Mouse (Mus musculus) bone marrow, adult 2 months (tissue): ENCODE results near the gene Fastkd5. TPM values are rescaled to one million over a fixed set of nuclear protein-coding genes. Genes with fewer than 3 reads are reported as not detected.

Source experiments
- H3K27ac ChIP-seq: fragments of 200-500 bp; 2 replicates; pipeline ENCODE4 v1.5.1; 2012; ENCODE audit warnings: low read depth, mild to moderate bottlenecking, control low read depth, inconsistent platforms, low read length; ENCODE audit not compliant: control insufficient read depth, poor library complexity, insufficient read depth
- H3K4me1 ChIP-seq: fragments of 200-500 bp; 2 replicates; pipeline ENCODE4 v1.6.1; 2011; ENCODE audit warnings: low read length; ENCODE audit not compliant: control insufficient read depth, insufficient read depth
- H3K4me3 ChIP-seq: fragments of 200-500 bp; replicated peaks from 2 replicates; pipeline ENCODE3; 2011; ENCODE audit warnings: mild to moderate bottlenecking, low read depth, low read length, control low read depth; ENCODE audit not compliant: control insufficient read depth
- CTCF ChIP-seq: fragments of 200-500 bp; IDR thresholded peaks from 2 replicates; pipeline ENCODE4 v1.5.1; 2011; ENCODE audit warnings: low read length, control low read depth; ENCODE audit not compliant: control insufficient read depth, insufficient read depth
- POLR2A ChIP-seq: fragments of 200-500 bp; IDR thresholded peaks from 2 replicates; pipeline ENCODE4 v1.6.1; 2011; ENCODE audit warnings: low read depth, mild to moderate bottlenecking, control low read depth, low read length, borderline replicate concordance; ENCODE audit not compliant: control insufficient read depth
- WGBS: fragments of 180-500 bp; shearing (Covaris S2); methylation state at CpG from one replicate; pipeline ENCODE4 v1.1.7; 2018; 5-methylcytosine and 5-hydroxymethylcytosine counted together
- polyA plus RNA-seq: library from polyadenylated mRNA; stranded (reverse); fragments of >200 nt; gene quantifications from 2 replicates; pipeline ENCODE4 v1.2.4, GENCODE M21; 2011; ENCODE audit warnings: low replicate concordance; ENCODE audit not compliant: missing spikeins, insufficient read depth, insufficient read length

Gene Fastkd5
- polyA plus RNA-seq, 1 experiment, result 2.5 TPM

GRCm38 (mm10) chr2:130632416-130632815, 2.6 kb upstream of the Fastkd5 start:
- no peak overlapping the region for H3K27ac ChIP-seq
- H3K4me3 ChIP-seq, result no peak overlapping the region
- 74% methylated on average over 1 of the region's 1 CpGs for WGBS
- no peak for TF ChIP-seq CTCF
- TF ChIP-seq POLR2A, result no peak
- H3K4me1 ChIP-seq, result peaks cover 2% of the 10 kb centered on the region; the same call in 1 of the 2 replicates

GRCm38 (mm10) chr2:130629080-130629838, 568 bp downstream of the Fastkd5 start:
- peak overlapping the region; percentile 84; the same call in 1 of the 2 replicates for H3K27ac ChIP-seq
- WGBS, result 2% methylated on average over 37 of the region's 37 CpGs
- TF ChIP-seq POLR2A (no peak), CTCF (no peak)
- H3K4me1 ChIP-seq, result no peaks in the 10 kb centered on the region
- peak overlapping the region; percentile 93 for H3K4me3 ChIP-seq

GRCm38 (mm10) chr2:130628424-130628823, 1.4 kb downstream of the Fastkd5 start:
- Histone ChIP-seq H3K27ac (no peak overlapping the region), H3K4me3 (no peak overlapping the region), H3K4me1 (no peaks in the 10 kb centered on the region)
- 77% methylated on average over 3 of the region's 3 CpGs for WGBS
- TF ChIP-seq POLR2A (no peak), CTCF (no peak)

- Histone ChIP-seq H3K4me3 (no peak overlapping the region), H3K27ac (no peak overlapping the region), H3K4me1 (no peaks in the 10 kb centered on the region)
- TF ChIP-seq POLR2A (no peak), CTCF (no peak)
- WGBS, result 93% methylated on average over 7 of the region's 7 CpGs
Observed at GRCm38 (mm10) chr2:130618972-130619371, 10.9 kb downstream of the Fastkd5 start.

GRCm38 (mm10) chr2:130613091-130613490, 16.7 kb downstream of the Fastkd5 start:
- H3K4me3 ChIP-seq, result no peak overlapping the region
- H3K27ac ChIP-seq, result no peak overlapping the region
- peak; percentile 39; the same call in 1 of the 2 replicates for TF ChIP-seq CTCF
- no peak for TF ChIP-seq POLR2A
- WGBS, result 81% methylated on average over 3 of the region's 3 CpGs
- no peaks in the 10 kb centered on the region; the same call in 1 of the 2 replicates for H3K4me1 ChIP-seq

- Histone ChIP-seq H3K4me3 (no peak overlapping the region), H3K4me1 (no peaks in the 10 kb centered on the region), H3K27ac (no peak overlapping the region)
- 87% methylated on average over 4 of the region's 4 CpGs for WGBS
- TF ChIP-seq CTCF, result no peak
- TF ChIP-seq POLR2A, result no peak
Observed at GRCm38 (mm10) chr2:130602195-130602594, 27.6 kb downstream of the Fastkd5 start.

GRCm38 (mm10) chr2:130598399-130598798, 31.4 kb downstream of the Fastkd5 start:
- no peak overlapping the region for H3K27ac ChIP-seq
- WGBS, result 87% methylated on average over 3 of the region's 3 CpGs
- no peak overlapping the region for H3K4me3 ChIP-seq
- TF ChIP-seq POLR2A, result no peak
- no peak for TF ChIP-seq CTCF
- no peaks in the 10 kb centered on the region for H3K4me1 ChIP-seq

GRCm38 (mm10) chr2:130597601-130598010, 32.2 kb downstream of the Fastkd5 start:
- 29% methylated on average over 1 of the region's 1 CpGs for WGBS
- Histone ChIP-seq H3K4me1 (no peaks in the 10 kb centered on the region), H3K4me3 (no peak overlapping the region), H3K27ac (no peak overlapping the region)
- TF ChIP-seq CTCF (no peak), POLR2A (no peak)

GRCm38 (mm10) chr2:130595596-130595995, 34.2 kb downstream of the Fastkd5 start:
- WGBS, result 80% methylated on average over 1 of the region's 1 CpGs
- TF ChIP-seq POLR2A (no peak), CTCF (no peak)
- H3K4me3 ChIP-seq, result no peak overlapping the region
- no peaks in the 10 kb centered on the region for H3K4me1 ChIP-seq
- H3K27ac ChIP-seq, result no peak overlapping the region
